Mouse (Mus musculus) embryonic facial prominence, embryonic 15.5 days (tissue): ENCODE measurements around the gene Cox4i2. TPM values are rescaled to one million over a fixed set of nuclear protein-coding genes. Genes with fewer than 3 reads are reported as not detected.

Source experiments
- ATAC-seq: fragments of 200-750 bp; cut with Nextera tagmentation; 2 replicates; pipeline ENCODE4 v1.8.0; 2017; ENCODE audit warnings: low read depth, moderate TSS enrichment; ENCODE audit not compliant: insufficient number of reproducible peaks, low FRiP score, low TSS enrichment
- H3K27ac ChIP-seq: fragments of 300-500 bp; sonication (generic); replicated peaks from 2 replicates; pipeline ENCODE4 v1.5.1; 2015; ENCODE audit warnings: mild to moderate bottlenecking, inconsistent platforms
- H3K27me3 ChIP-seq: fragments of 300-500 bp; sonication (generic); 2 replicates; pipeline ENCODE4 v1.6.1; 2015; ENCODE audit warnings: inconsistent platforms
- H3K36me3 ChIP-seq: fragments of 300-500 bp; sonication (generic); 2 replicates; pipeline ENCODE4 v1.6.1; 2015; ENCODE audit warnings: mild to moderate bottlenecking, inconsistent platforms
- H3K4me1 ChIP-seq: fragments of 300-500 bp; sonication (generic); 2 replicates; pipeline ENCODE4 v1.6.1; 2015; ENCODE audit warnings: inconsistent platforms
- H3K4me2 ChIP-seq: fragments of 300-500 bp; sonication (generic); replicated peaks from 2 replicates; pipeline ENCODE4 v1.6.1; 2015; ENCODE audit warnings: mild to moderate bottlenecking, inconsistent platforms
- H3K4me3 ChIP-seq: fragments of 300-500 bp; sonication (generic); replicated peaks from 2 replicates; pipeline ENCODE4 v1.5.1; 2015; ENCODE audit warnings: mild to moderate bottlenecking, inconsistent platforms
- H3K9ac ChIP-seq: fragments of 300-500 bp; sonication (generic); 2 replicates; pipeline ENCODE4 v1.6.1; 2015; ENCODE audit warnings: inconsistent platforms
- H3K9me3 ChIP-seq: fragments of 300-500 bp; sonication (generic); replicated peaks from 2 replicates; pipeline ENCODE4 v1.6.1; 2016; ENCODE audit warnings: inconsistent platforms
- WGBS: fragments of 180-500 bp; shearing (Covaris S2); methylation state at CpG from one replicate; pipeline ENCODE4 v1.1.7; 2015; 5-methylcytosine and 5-hydroxymethylcytosine counted together
- polyA plus RNA-seq: library from polyadenylated mRNA; unstranded; fragments of >200 nt; fragmentation: Nextera tagmentation; extraction: Ambion mirVana; gene quantifications from 2 replicates; pipeline ENCODE4 v1.2.1, GENCODE M21; 2015

Cox4i2 gene
- polyA plus RNA-seq, 1 experiment from 2014 or later, result 37.7 TPM

GRCm38 (mm10) chr2:152800762-152801113 is 46.8 kb downstream of the Cox4i2 start:
- peaks cover 18% of the 10 kb centered on the region for H3K4me1 ChIP-seq

DNA sequence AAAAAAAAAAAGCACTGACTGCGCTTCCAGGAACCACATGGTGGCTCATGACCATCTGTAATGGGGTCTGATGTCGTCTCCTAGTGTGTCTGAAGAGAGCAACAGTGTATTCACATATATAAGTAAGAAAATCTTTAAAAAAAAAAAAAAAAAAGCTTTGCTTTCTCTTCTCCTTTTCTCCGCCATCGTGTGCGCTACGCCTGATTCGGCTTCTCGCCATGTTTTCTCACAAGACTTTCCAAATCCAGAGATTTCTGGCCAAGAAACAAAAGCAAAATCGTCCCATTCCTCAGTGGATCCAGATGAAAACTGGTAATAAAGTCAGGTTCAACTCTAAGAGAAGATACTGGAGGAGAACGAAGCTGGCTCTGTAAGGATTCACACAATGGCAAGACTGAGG is 48.3 kb downstream of the Cox4i2 start:
- H3K4me2 ChIP-seq, result no peak overlapping the region
- H3K4me3 ChIP-seq, result no peak overlapping the region
- no peak overlapping the region for H3K9ac ChIP-seq
- 91% methylated on average over 10 of the region's 10 CpGs for WGBS
- peaks cover 24% of the 10 kb centered on the region for H3K4me1 ChIP-seq
- no peaks in the 10 kb centered on the region for H3K27me3 ChIP-seq
- no peaks in the 10 kb centered on the region for H3K9me3 ChIP-seq
- ATAC-seq, result no peak
- no peaks in the 10 kb centered on the region for H3K36me3 ChIP-seq
- no peak overlapping the region for H3K27ac ChIP-seq

More at GRCm38 (mm10) chr2:152800762-152801113, 46.8 kb downstream of the Cox4i2 start:
- H3K36me3 ChIP-seq, result no peaks in the 10 kb centered on the region
- ATAC-seq, result no peak
- H3K4me3 ChIP-seq, result no peak overlapping the region
- H3K9ac ChIP-seq, result no peak overlapping the region
- H3K4me2 ChIP-seq, result no peak overlapping the region
- H3K9me3 ChIP-seq, result no peaks in the 10 kb centered on the region
- H3K27me3 ChIP-seq, result no peaks in the 10 kb centered on the region
- no peak overlapping the region for H3K27ac ChIP-seq

- no peaks in the 10 kb centered on the region for H3K36me3 ChIP-seq
- 86% methylated on average over 5 of the region's 5 CpGs for WGBS
- H3K27ac ChIP-seq, result no peak overlapping the region
- no peak overlapping the region for H3K4me3 ChIP-seq
- no peak overlapping the region for H3K9ac ChIP-seq
- H3K4me2 ChIP-seq, result no peak overlapping the region
- H3K9me3 ChIP-seq, result no peaks in the 10 kb centered on the region
- no peak for ATAC-seq
- peaks cover 24% of the 10 kb centered on the region for H3K4me1 ChIP-seq
- H3K27me3 ChIP-seq, result no peaks in the 10 kb centered on the region
Measured at GRCm38 (mm10) chr2:152803081-152803480, 49.1 kb downstream of the Cox4i2 start.

DNA sequence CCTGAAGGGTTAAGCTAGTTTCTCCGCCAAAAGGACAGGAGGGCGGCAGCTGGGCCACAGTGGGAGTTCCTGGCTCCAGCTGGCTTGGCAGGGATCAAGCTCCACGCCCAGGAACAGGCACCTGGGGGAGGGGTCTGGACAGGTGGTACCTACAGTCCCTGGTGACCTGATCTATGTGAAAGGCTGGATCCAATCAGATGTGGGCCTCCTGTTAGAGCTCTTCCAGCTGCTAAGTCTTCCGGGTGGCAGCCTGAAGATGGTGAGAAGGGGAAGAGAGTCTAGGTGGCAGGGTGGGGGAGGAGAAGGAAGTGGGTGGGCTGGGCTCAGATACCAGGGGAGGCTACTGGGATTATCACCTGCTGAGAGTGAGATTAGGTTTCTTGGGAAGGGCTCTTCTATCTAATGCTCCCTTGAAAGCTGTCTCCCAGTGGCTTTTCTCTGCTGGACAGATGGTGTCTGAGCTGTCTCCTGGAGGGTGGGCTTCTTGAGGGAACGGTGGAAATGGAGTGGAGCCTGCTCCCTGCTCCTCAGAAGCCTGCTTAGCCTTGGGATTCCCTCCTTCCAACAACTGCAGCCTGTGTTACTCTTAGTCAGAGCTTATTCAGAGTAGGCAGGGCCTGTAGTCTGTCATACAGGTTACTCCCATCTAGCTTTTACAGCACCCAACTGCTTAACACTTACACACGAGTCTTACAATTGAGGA is 50.6 kb downstream of the Cox4i2 start:
- WGBS, result 11% methylated on average over 6 of the region's 6 CpGs
- H3K27ac ChIP-seq, result peak overlapping the region; percentile 68
- no peak overlapping the region for H3K4me3 ChIP-seq
- H3K9ac ChIP-seq, result no peak overlapping the region
- H3K9me3 ChIP-seq, result no peaks in the 10 kb centered on the region
- no peak overlapping the region for H3K4me2 ChIP-seq
- peaks cover 24% of the 10 kb centered on the region for H3K4me1 ChIP-seq
- no peaks in the 10 kb centered on the region for H3K27me3 ChIP-seq
- no peaks in the 10 kb centered on the region for H3K36me3 ChIP-seq
- ATAC-seq, result peak; percentile 81

DNA sequence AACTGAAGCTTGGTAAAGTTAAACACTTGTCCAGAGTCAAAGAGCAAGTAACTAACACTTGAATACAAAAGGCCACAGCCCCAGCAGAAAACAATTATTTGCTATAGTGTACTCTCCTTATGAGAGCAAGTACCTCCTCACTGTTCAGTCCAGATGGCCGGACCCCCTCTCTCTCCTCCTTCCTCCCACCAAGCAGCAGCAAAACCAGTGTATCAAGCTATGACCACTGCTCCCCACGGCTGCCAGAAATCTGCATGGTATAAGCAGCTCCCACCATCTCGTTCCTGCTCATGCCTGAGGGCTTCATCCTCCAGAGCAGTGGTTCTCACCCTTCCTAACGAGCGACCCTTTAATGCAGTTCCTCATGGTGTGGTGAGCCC is 51.1 kb downstream of the Cox4i2 start:
- H3K36me3 ChIP-seq, result no peaks in the 10 kb centered on the region
- peaks cover 29% of the 10 kb centered on the region for H3K4me1 ChIP-seq
- H3K9me3 ChIP-seq, result no peaks in the 10 kb centered on the region
- H3K4me3 ChIP-seq, result no peak overlapping the region
- 23% methylated on average over 5 of the region's 5 CpGs for WGBS
- ATAC-seq, result no peak
- no peaks in the 10 kb centered on the region for H3K27me3 ChIP-seq
- H3K27ac ChIP-seq, result peak overlapping the region; percentile 68
- H3K9ac ChIP-seq, result no peak overlapping the region
- H3K4me2 ChIP-seq, result no peak overlapping the region

DNA sequence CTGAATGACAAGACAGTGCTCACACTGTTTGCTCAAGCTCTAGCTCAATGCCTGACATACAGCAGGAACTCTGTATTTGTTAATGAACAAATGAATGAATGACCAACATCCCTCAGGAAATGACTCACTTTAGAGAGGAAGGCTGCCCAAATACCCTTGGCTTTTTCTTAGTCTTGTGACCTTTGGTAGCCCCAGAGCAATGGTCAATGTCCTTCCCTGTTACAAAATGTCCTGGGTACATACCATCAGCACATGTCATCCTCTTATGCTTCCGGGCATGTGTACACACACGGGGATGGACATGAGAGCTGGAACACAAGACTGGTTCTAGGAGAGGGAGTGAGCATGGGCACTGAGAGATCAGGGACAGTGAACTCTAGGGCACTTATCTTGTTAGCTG is 52.1 kb downstream of the Cox4i2 start:
- no peak overlapping the region for H3K4me3 ChIP-seq
- H3K27ac ChIP-seq, result 0 out of 2 replicates have a peak overlapping the region, but pooled peaks have one; percentile 68
- 70% methylated on average over 2 of the region's 2 CpGs for WGBS
- no peaks in the 10 kb centered on the region for H3K27me3 ChIP-seq
- H3K4me1 ChIP-seq, result peaks cover 36% of the 10 kb centered on the region
- no peak overlapping the region for H3K4me2 ChIP-seq
- no peak for ATAC-seq
- no peaks in the 10 kb centered on the region for H3K36me3 ChIP-seq
- H3K9me3 ChIP-seq, result no peaks in the 10 kb centered on the region
- no peak overlapping the region for H3K9ac ChIP-seq

GRCm38 (mm10) chr2:152808178-152808577 is 54.2 kb downstream of the Cox4i2 start:
- peaks cover 41% of the 10 kb centered on the region for H3K4me1 ChIP-seq
- no peak for ATAC-seq
- no peak overlapping the region for H3K4me2 ChIP-seq
- no peak overlapping the region for H3K9ac ChIP-seq
- H3K36me3 ChIP-seq, result no peaks in the 10 kb centered on the region
- no peaks in the 10 kb centered on the region for H3K9me3 ChIP-seq
- H3K4me3 ChIP-seq, result no peak overlapping the region
- no peaks in the 10 kb centered on the region for H3K27me3 ChIP-seq
- no peak overlapping the region for H3K27ac ChIP-seq
- 83% methylated on average over 3 of the region's 3 CpGs for WGBS

DNA sequence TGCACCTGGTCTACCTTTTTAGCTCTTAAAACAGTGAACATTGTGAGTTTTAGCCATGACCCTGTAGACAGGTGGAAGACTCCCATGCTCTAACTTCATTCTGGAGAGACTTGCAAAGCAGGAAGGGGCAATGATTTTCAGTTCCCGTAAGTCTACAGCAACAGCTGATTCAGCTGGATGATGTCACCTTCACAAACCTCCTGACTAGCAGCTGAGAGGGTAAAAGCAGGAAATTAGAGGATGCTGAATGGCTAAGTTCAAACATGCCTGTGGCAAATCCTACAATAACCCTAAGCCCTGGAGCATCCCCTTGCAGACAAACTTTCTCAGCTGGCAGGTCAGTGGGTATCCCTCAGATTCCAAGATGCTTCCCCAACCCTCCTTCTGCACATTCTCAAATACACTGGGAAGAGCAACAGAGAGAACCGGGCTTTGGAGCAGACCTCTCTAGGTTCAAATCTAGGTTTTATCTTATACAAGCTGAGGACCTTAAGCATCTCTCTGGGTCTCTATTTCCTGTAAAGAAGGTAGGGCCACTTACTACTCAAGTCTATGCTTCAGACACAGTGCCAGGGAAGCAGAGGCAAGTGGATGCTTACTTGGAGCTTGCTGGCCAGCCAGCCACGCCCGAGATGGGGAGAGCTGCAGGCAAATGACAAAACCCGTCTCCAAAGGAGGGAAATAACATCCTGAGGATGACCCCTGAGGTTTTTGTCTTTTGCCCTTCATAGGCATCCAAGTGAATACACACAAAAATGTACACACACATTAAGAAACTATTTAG is 56.4 kb downstream of the Cox4i2 start:
- no peak overlapping the region for H3K9ac ChIP-seq
- no peak overlapping the region for H3K4me2 ChIP-seq
- peak overlapping the region; percentile 24; the same call in 1 of the 2 replicates for H3K27ac ChIP-seq
- H3K9me3 ChIP-seq, result no peaks in the 10 kb centered on the region
- WGBS, result 70% methylated on average over 5 of the region's 5 CpGs
- no peaks in the 10 kb centered on the region for H3K27me3 ChIP-seq
- no peak for ATAC-seq
- H3K36me3 ChIP-seq, result no peaks in the 10 kb centered on the region
- no peak overlapping the region for H3K4me3 ChIP-seq
- H3K4me1 ChIP-seq, result peaks cover 36% of the 10 kb centered on the region

DNA sequence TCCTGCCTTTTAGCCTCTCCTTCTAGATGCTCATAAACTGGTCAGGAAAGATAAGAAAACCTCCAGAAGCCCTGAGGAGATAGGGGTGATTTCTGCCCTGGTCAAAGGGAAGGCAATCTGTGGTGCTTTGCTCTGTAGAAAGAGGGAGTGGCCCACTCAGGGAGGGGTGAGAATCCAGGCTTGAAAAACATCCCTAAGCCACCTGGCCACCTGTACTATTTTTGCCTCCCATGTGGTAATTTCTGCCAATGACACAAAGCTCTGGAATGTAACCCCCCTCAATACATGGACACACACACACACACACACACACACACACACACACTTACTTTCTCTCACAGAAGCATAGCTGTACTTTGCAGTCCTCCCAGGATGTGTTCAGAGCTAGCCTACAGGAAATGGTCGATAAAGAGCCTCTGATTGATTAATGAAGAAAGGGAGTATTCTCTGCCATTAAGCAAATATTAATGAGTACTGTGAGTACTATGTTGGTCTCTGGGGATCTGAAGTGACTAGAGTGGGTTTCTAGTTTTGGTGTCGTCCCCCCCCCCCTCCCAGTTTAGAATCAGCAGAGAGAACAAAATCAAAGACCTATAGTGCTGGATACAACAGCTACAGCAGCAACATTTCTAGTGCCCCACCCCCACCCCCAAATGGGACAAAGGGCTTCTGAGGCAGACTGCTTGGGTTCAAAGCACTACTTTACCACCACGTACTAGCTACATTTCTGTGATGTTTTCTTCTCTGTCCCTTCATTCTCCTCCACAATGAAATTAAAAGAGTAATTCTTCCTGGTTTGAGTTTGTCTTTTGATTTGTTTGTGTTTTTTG is 57.6 kb downstream of the Cox4i2 start:
- 47% methylated on average over 3 of the region's 3 CpGs for WGBS
- no peak overlapping the region for H3K27ac ChIP-seq
- H3K4me3 ChIP-seq, result no peak overlapping the region
- peaks cover 38% of the 10 kb centered on the region for H3K4me1 ChIP-seq
- H3K9me3 ChIP-seq, result no peaks in the 10 kb centered on the region
- no peak overlapping the region for H3K9ac ChIP-seq
- no peaks in the 10 kb centered on the region for H3K27me3 ChIP-seq
- H3K36me3 ChIP-seq, result no peaks in the 10 kb centered on the region
- no peak for ATAC-seq
- H3K4me2 ChIP-seq, result no peak overlapping the region

DNA sequence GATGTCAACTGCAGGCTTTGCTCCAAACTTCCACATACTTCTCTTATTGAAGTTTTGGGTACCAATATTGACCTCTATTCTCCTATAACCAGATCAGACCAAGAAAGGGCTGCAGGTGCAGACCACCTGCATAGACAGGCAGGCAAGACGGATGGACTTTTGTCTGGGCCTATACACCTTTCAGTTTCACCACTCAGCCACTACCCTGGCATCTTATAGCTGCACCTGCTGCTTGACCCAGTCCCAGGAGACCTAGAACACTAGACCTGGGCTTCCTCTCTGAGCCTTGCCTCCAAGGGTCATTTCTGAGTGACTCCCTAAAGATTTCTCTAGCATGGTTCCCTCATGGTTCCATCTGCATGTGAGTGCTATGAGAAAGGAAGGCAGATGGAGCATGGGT is 59.3 kb downstream of the Cox4i2 start:
- WGBS, result 75% methylated on average over 1 of the region's 1 CpGs
- Histone ChIP-seq H3K36me3 (no peaks in the 10 kb centered on the region), H3K4me3 (no peak overlapping the region), H3K4me2 (no peak overlapping the region), H3K9ac (no peak overlapping the region), H3K27me3 (no peaks in the 10 kb centered on the region), H3K27ac (no peak overlapping the region), H3K4me1 (peaks cover 55% of the 10 kb centered on the region), H3K9me3 (no peaks in the 10 kb centered on the region)
- ATAC-seq, result no peak

DNA sequence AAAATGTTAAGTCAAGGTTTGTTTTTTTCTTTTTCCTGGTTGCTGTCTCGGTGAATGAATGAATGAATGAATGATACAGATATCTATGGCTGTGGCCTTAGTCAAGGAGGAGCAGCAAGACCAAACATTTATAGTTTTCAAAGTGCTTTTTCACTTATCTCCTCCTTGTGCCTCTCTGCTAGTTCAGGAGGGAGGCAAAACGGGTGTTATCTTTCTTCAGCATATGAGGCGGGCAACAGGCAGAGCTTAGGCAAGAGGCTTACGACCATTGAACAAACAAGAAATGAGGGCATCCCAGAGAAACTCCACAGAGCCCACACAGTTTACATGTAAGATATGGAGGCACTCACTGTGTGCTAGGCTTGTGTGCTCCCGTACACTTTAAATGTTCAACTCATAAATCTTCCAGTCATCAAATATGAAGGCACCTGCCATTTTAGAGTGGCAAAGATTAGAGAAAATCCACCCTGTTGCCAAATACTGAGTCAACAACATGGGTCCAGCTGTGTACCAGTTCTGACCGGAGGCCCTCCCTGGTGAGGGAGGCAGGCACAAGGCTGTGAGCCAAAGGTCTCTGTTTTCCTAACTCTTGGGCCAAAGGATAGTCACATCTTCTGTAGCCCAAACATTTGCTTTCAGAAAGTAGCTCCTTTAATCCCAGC is 60.4 kb downstream of the Cox4i2 start:
- WGBS, result 84% methylated on average over 6 of the region's 6 CpGs
- ATAC-seq, result no peak

More for the DNA sequence above, 60.4 kb downstream of the Cox4i2 start:
- Histone ChIP-seq H3K27ac (no peak overlapping the region), H3K4me2 (no peak overlapping the region), H3K36me3 (peaks cover 6% of the 10 kb centered on the region), H3K4me3 (no peak overlapping the region), H3K27me3 (no peaks in the 10 kb centered on the region), H3K9ac (no peak overlapping the region), H3K4me1 (peaks cover 64% of the 10 kb centered on the region), H3K9me3 (no peaks in the 10 kb centered on the region)
